Mouse (Mus musculus) liver, postnatal 0 days (tissue): Measurements from ENCODE around the gene Prpf40a. TPM values are rescaled to one million over a fixed set of nuclear protein-coding genes. Genes with fewer than 3 reads are reported as not detected.

Experiments used
- ATAC-seq: fragments of 200-750 bp; cut with Nextera tagmentation; 2 replicates; pipeline ENCODE4 v1.8.0; 2017; ENCODE audit warnings: mild to moderate bottlenecking, moderate library complexity
- DNase-seq: peaks from one replicate; pipeline ENCODE4 v3.0.0-alpha.2; 2016
- H3K27ac ChIP-seq: fragments of 300-500 bp; sonication (generic); 2 replicates; pipeline ENCODE4 v1.5.1; 2014; ENCODE audit warnings: antibody characterized with exemption, moderate library complexity, mild to moderate bottlenecking, low read depth
- H3K27me3 ChIP-seq: fragments of 300-500 bp; sonication (generic); 2 replicates; pipeline ENCODE4 v1.6.1; 2014; ENCODE audit warnings: low read length, control low read depth, mixed read lengths; ENCODE audit not compliant: insufficient read depth
- H3K36me3 ChIP-seq: fragments of 300-500 bp; sonication (generic); replicated peaks from 2 replicates; pipeline ENCODE4 v1.6.1; 2014; ENCODE audit warnings: mild to moderate bottlenecking, control low read depth, low read length, moderate library complexity, mixed read lengths; ENCODE audit not compliant: insufficient read depth
- H3K4me1 ChIP-seq: fragments of 300-500 bp; sonication (generic); 2 replicates; pipeline ENCODE4 v1.6.1; 2014; ENCODE audit warnings: antibody characterized with exemption, mild to moderate bottlenecking, control low read depth; ENCODE audit not compliant: insufficient read depth
- H3K4me2 ChIP-seq: fragments of 300-500 bp; sonication (generic); 2 replicates; pipeline ENCODE4 v1.6.1; 2014; ENCODE audit warnings: low read depth, mild to moderate bottlenecking, low read length, moderate library complexity, mixed read lengths
- H3K4me3 ChIP-seq: fragments of 300-500 bp; sonication (generic); 2 replicates; pipeline ENCODE4 v1.5.1; 2014; ENCODE audit warnings: low read depth, low read length
- H3K9ac ChIP-seq: fragments of 300-500 bp; sonication (generic); replicated peaks from 2 replicates; pipeline ENCODE4 v1.6.1; 2014; ENCODE audit warnings: mild to moderate bottlenecking, moderate library complexity
- H3K9me3 ChIP-seq: fragments of 300-500 bp; sonication (generic); 2 replicates; pipeline ENCODE4 v1.6.1; 2016; ENCODE audit warnings: mild to moderate bottlenecking, control low read depth, low read length, mixed read lengths
- CTCF ChIP-seq: sonication (generic); IDR thresholded peaks from 2 replicates; pipeline ENCODE4 v1.5.1; 2016; ENCODE audit warnings: antibody characterized with exemption, low read depth
- EP300 ChIP-seq: IDR thresholded peaks from 2 replicates; pipeline ENCODE4 v1.6.1; 2016; ENCODE audit warnings: antibody characterized with exemption, low read depth, mild to moderate bottlenecking
- WGBS: fragments of 180-500 bp; shearing (Covaris S2); extraction: QIAGEN DNeasy Blood & Tissue Kit; methylation state at CpG from one replicate; pipeline ENCODE4 v1.1.7; 2014; ENCODE audit not compliant: insufficient replicate concordance; 5-methylcytosine and 5-hydroxymethylcytosine counted together
- polyA plus RNA-seq: library from polyadenylated mRNA; unstranded; fragments of >200 nt; fragmentation: Nextera tagmentation; extraction: Ambion mirVana; gene quantifications from 2 replicates; pipeline ENCODE4 v1.2.1, GENCODE M21; 2015

Gene Prpf40a
- polyA plus RNA-seq, 1 experiment from 2014 or later: 57.9 TPM

DNA sequence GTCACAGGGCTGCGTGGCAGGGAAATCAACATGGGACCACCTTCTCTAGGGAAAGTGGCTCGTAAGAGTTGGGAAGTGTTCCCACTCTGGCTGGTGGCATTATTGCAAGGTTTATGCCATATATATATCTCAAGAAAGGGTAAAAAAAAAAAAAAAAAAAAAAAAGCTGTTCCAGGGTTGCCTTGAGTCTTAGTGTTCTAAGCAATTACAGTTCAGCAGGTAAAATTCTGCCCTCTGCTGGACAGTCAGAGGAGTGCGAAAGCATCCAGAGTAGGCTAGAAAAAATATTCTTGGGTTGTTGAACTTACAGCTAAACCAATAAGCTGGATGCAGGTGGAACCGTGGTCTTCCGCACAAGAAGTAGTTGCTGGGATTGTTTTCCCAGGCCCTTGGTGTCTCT, 69.3 kb downstream of the Prpf40a start:
- no peak overlapping the region for H3K27ac ChIP-seq
- H3K4me3 ChIP-seq: no peak overlapping the region
- no peaks in the 10 kb centered on the region for H3K27me3 ChIP-seq
- H3K9me3 ChIP-seq: no peaks in the 10 kb centered on the region
- ATAC-seq: no peak
- no peak overlapping the region for H3K9ac ChIP-seq
- H3K4me2 ChIP-seq: no peak overlapping the region
- WGBS: 62% methylated on average over 5 of the region's 5 CpGs
- no peak for DNase-seq
- H3K36me3 ChIP-seq: 0 out of 2 replicates have a peak, but pooled peaks cover 2% of the 10 kb centered on the region
- TF ChIP-seq CTCF: peak; percentile 71
- TF ChIP-seq EP300: no peak
- no peaks in the 10 kb centered on the region for H3K4me1 ChIP-seq

DNA sequence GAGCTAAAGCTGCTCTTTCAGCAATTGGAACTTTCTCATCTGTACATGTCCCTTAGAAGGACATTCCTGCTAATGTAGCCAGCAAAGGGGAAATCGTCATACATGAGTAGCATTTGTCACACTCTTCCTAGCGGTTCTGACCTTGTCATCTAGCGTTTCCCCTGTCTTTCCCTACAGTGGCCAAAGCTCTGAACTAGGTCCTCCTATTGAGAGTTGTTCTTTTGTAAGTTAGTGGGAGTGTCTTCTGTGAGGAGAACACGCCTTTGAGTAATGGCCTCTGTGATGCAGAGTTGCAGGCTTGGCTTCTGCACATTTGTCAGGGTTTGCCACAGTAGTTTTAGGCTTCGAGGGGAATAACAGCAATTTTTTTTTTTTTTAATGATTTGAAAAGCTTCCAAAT, 82.5 kb downstream of the Prpf40a start:
- no peaks in the 10 kb centered on the region for H3K4me1 ChIP-seq
- WGBS: 78% methylated on average over 5 of the region's 5 CpGs
- no peak for DNase-seq
- TF ChIP-seq EP300 (no peak), CTCF (no peak)
- no peaks in the 10 kb centered on the region for H3K36me3 ChIP-seq
- ATAC-seq: no peak
- no peak overlapping the region for H3K4me2 ChIP-seq
- H3K27ac ChIP-seq: no peak overlapping the region
- H3K4me3 ChIP-seq: no peak overlapping the region
- no peaks in the 10 kb centered on the region for H3K27me3 ChIP-seq
- H3K9ac ChIP-seq: no peak overlapping the region
- no peaks in the 10 kb centered on the region for H3K9me3 ChIP-seq

DNA sequence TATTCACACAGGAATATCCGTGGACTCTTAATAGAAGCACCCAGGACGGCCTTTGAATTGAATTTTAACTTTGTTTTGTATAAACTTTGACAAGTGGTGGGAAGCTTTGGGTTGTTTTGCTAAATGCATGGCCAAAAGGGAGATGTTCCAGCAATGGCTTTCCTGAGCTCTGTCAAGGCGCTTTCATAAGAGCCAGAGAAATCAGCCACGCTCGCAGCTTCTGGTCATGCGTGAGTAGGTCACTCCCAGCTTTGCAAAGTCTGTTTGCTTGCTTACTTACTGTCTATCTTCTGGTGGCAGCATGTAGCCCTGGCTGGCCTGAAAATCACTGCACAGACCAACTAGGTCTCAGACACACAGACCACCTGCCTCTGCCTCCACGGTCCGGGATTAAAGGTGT, 84.6 kb downstream of the Prpf40a start:
- H3K36me3 ChIP-seq: no peaks in the 10 kb centered on the region
- ATAC-seq: no peak
- H3K4me3 ChIP-seq: no peak overlapping the region
- no peaks in the 10 kb centered on the region for H3K4me1 ChIP-seq
- no peak overlapping the region for H3K27ac ChIP-seq
- 90% methylated on average over 8 of the region's 8 CpGs for WGBS
- no peaks in the 10 kb centered on the region for H3K9me3 ChIP-seq
- no peak overlapping the region for H3K9ac ChIP-seq
- no peak for TF ChIP-seq EP300
- TF ChIP-seq CTCF: no peak
- H3K27me3 ChIP-seq: no peaks in the 10 kb centered on the region
- DNase-seq: no peak
- H3K4me2 ChIP-seq: no peak overlapping the region

DNA sequence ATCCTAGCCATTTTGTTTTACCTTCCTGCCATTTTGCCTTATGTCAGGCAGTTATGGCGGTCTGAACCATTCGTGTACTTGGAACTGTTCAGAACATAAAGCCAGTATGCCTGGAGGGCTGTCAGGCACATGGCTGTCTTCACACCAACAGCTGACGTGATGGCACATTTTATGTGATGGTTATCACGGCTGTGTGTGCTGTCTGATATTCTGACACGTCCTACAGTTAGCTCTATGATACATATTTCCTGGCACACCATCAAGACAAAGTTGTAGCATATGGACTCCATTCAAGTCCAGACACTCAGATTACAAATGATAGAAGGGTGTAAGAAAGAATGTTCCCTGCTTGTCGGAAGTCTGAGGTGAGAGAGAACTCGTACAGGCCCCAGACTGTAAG, 85.0 kb downstream of the Prpf40a start:
- Histone ChIP-seq H3K9ac (no peak overlapping the region), H3K4me2 (no peak overlapping the region), H3K36me3 (no peaks in the 10 kb centered on the region), H3K27me3 (no peaks in the 10 kb centered on the region), H3K4me3 (no peak overlapping the region), H3K9me3 (no peaks in the 10 kb centered on the region), H3K4me1 (no peaks in the 10 kb centered on the region), H3K27ac (no peak overlapping the region)
- no peak for ATAC-seq
- TF ChIP-seq EP300 (no peak), CTCF (no peak)
- no peak for DNase-seq
- WGBS: 80% methylated on average over 7 of the region's 7 CpGs

DNA sequence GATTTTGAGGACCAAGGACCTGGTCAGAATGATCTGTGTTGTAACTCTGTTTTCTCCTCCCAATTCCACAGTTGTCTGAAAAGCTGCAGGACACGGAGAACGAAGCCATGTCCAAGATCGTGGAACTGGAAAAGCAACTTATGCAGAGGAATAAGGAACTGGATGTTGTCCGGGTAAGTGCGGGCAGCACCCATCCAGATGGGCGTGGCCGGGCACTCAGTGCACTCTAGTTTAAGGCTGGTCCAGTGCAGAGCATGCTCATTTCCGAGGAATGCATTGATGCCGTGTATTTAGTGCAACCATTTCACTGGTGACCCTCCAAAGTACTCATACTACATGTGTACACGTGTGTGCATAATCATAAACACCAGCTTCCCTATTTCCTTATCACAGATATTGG, 85.7 kb downstream of the Prpf40a start:
- no peak for ATAC-seq
- Histone ChIP-seq H3K9me3 (no peaks in the 10 kb centered on the region), H3K4me2 (no peak overlapping the region), H3K27me3 (no peaks in the 10 kb centered on the region), H3K36me3 (no peaks in the 10 kb centered on the region), H3K4me3 (no peak overlapping the region), H3K4me1 (no peaks in the 10 kb centered on the region), H3K27ac (no peak overlapping the region), H3K9ac (no peak overlapping the region)
- WGBS: 79% methylated on average over 10 of the region's 10 CpGs
- DNase-seq: no peak
- TF ChIP-seq CTCF: no peak
- TF ChIP-seq EP300: no peak

DNA sequence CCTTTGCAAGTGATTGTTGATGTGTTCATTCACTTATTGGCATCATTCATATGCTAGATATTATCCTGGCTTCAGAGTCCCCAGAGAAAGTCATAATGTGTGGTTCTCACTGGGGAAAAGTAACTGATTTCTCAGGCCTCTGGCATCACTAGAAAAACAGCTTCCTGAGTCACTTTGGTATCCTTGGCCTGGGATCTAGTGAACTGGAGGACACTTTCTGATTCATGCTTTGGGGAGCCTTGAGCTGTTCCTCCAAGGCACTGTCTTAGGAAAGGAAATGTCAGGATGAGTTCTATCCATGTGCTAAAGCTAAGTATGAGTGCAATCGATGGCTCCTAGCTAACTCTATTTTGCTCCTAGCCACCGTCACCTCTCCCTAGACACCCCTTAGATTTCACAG, 88.2 kb downstream of the Prpf40a start:
- Histone ChIP-seq H3K4me1 (no peaks in the 10 kb centered on the region), H3K27ac (no peak overlapping the region), H3K4me2 (no peak overlapping the region), H3K4me3 (no peak overlapping the region), H3K9ac (no peak overlapping the region), H3K27me3 (no peaks in the 10 kb centered on the region), H3K9me3 (no peaks in the 10 kb centered on the region), H3K36me3 (no peaks in the 10 kb centered on the region)
- ATAC-seq (no peak), DNase-seq (no peak)
- TF ChIP-seq CTCF (no peak), EP300 (no peak)
- 84% methylated on average over 2 of the region's 2 CpGs for WGBS
